Mouse (Mus musculus) kidney, embryonic 16.5 days (tissue): Measurements from ENCODE around the gene Tcl1. TPM values are rescaled to one million over a fixed set of nuclear protein-coding genes. Genes with fewer than 3 reads are reported as not detected.

Experiments used
- ATAC-seq: fragments of 200-750 bp; cut with Nextera tagmentation; 2 replicates; pipeline ENCODE4 v1.8.0; 2017; ENCODE audit warnings: moderate TSS enrichment; ENCODE audit not compliant: low FRiP score, low TSS enrichment
- H3K27ac ChIP-seq: fragments of 300-500 bp; sonication (generic); 2 replicates; pipeline ENCODE4 v1.5.1; 2014; ENCODE audit warnings: low read length
- H3K27me3 ChIP-seq: fragments of 300-500 bp; sonication (generic); 2 replicates; pipeline ENCODE4 v1.6.1; 2014; ENCODE audit warnings: low read length, control low read depth, mixed read lengths; ENCODE audit not compliant: insufficient read depth
- H3K36me3 ChIP-seq: fragments of 300-500 bp; sonication (generic); 2 replicates; pipeline ENCODE4 v1.6.1; 2014; ENCODE audit warnings: low read length, control low read depth, mixed read lengths; ENCODE audit not compliant: insufficient read depth
- H3K4me1 ChIP-seq: fragments of 300-500 bp; sonication (generic); 2 replicates; pipeline ENCODE4 v1.6.1; 2014; ENCODE audit warnings: low read length, control low read depth, mixed read lengths; ENCODE audit not compliant: insufficient read depth
- H3K4me2 ChIP-seq: fragments of 300-500 bp; sonication (generic); replicated peaks from 2 replicates; pipeline ENCODE4 v1.6.1; 2014; ENCODE audit warnings: low read depth, low read length
- H3K4me3 ChIP-seq: fragments of 300-500 bp; sonication (generic); 2 replicates; pipeline ENCODE4 v1.5.1; 2014; ENCODE audit warnings: mild to moderate bottlenecking, low read length
- H3K9ac ChIP-seq: fragments of 300-500 bp; sonication (generic); replicated peaks from 2 replicates; pipeline ENCODE4 v1.6.1; 2014; ENCODE audit warnings: low read length
- H3K9me3 ChIP-seq: fragments of 300-500 bp; sonication (generic); 2 replicates; pipeline ENCODE4 v1.6.1; 2016; ENCODE audit warnings: low read length, control low read depth
- WGBS: fragments of 180-500 bp; shearing (Covaris S2); extraction: QIAGEN DNeasy Blood & Tissue Kit; methylation state at CpG from one replicate; pipeline ENCODE4 v1.1.7; 2014; 5-methylcytosine and 5-hydroxymethylcytosine counted together
- polyA plus RNA-seq: library from polyadenylated mRNA; unstranded; fragments of >200 nt; fragmentation: Nextera tagmentation; extraction: Ambion mirVana; gene quantifications from 2 replicates; pipeline ENCODE4 v1.2.1, GENCODE M21; 2015

Tcl1 gene
- not detected in 2 replicates for polyA plus RNA-seq

GRCm38 (mm10) chr12:105222601-105223319, at the start of gene Tcl1:
TSS of gene Tcl1 (minus strand) at chr12:105222793.
- Histone ChIP-seq H3K4me3 (no peak within 1 kb of the TSS), H3K4me2 (no peak within 1 kb of the TSS), H3K9me3 (no peaks in the 10 kb centered on the region), H3K36me3 (no peaks in the 10 kb centered on the region), H3K27ac (no peak within 1 kb of the TSS), H3K4me1 (no peaks in the 10 kb centered on the region), H3K9ac (no peak within 1 kb of the TSS), H3K27me3 (no peaks in the 10 kb centered on the region)
- 88% methylated on average over 22 of the region's 22 CpGs for WGBS
- ATAC-seq: no peak

- H3K9me3 ChIP-seq: no peaks in the 10 kb centered on the region
- no peak overlapping the region for H3K27ac ChIP-seq
- H3K4me1 ChIP-seq: no peaks in the 10 kb centered on the region
- no peaks in the 10 kb centered on the region for H3K36me3 ChIP-seq
- WGBS: 26% methylated on average over 17 of the region's 17 CpGs
- 0 out of 2 replicates have a peak, but pooled peaks have one; percentile 46 for ATAC-seq
- H3K9ac ChIP-seq: no peak overlapping the region
- no peaks in the 10 kb centered on the region for H3K27me3 ChIP-seq
- H3K4me2 ChIP-seq: no peak overlapping the region
- H3K4me3 ChIP-seq: no peak overlapping the region
These were observed 48.7 kb upstream of the Tcl1 start for GRCm38 (mm10) chr12:105271016-105271965.

- H3K27ac ChIP-seq: no peak overlapping the region
- H3K9me3 ChIP-seq: no peaks in the 10 kb centered on the region
- no peak overlapping the region for H3K4me3 ChIP-seq
- no peaks in the 10 kb centered on the region for H3K36me3 ChIP-seq
- no peak for ATAC-seq
- H3K27me3 ChIP-seq: no peaks in the 10 kb centered on the region
- no peak overlapping the region for H3K9ac ChIP-seq
- no peaks in the 10 kb centered on the region for H3K4me1 ChIP-seq
- WGBS: 76% methylated on average over 5 of the region's 5 CpGs
- no peak overlapping the region for H3K4me2 ChIP-seq
These were observed 44.5 kb upstream of the Tcl1 start for GRCm38 (mm10) chr12:105267076-105267475.

- Histone ChIP-seq H3K4me3 (no peak overlapping the region), H3K27me3 (no peaks in the 10 kb centered on the region), H3K27ac (no peak overlapping the region), H3K4me1 (no peaks in the 10 kb centered on the region), H3K9ac (no peak overlapping the region), H3K36me3 (no peaks in the 10 kb centered on the region), H3K4me2 (no peak overlapping the region), H3K9me3 (no peaks in the 10 kb centered on the region)
- ATAC-seq: no peak
- WGBS: 9% methylated on average over 3 of the region's 3 CpGs
These were observed 43.5 kb upstream of the Tcl1 start for GRCm38 (mm10) chr12:105266096-105266495.

GRCm38 (mm10) chr12:105259221-105259620, 36.6 kb upstream of the Tcl1 start:
- H3K27ac ChIP-seq: no peak overlapping the region
- WGBS: 29% methylated on average over 4 of the region's 4 CpGs
- H3K4me2 ChIP-seq: no peak overlapping the region
- no peaks in the 10 kb centered on the region for H3K27me3 ChIP-seq
- H3K4me1 ChIP-seq: no peaks in the 10 kb centered on the region
- ATAC-seq: no peak
- H3K36me3 ChIP-seq: no peaks in the 10 kb centered on the region
- H3K9me3 ChIP-seq: no peaks in the 10 kb centered on the region
- no peak overlapping the region for H3K9ac ChIP-seq
- H3K4me3 ChIP-seq: no peak overlapping the region

GRCm38 (mm10) chr12:105258787-105259186, 36.2 kb upstream of the Tcl1 start:
- Histone ChIP-seq H3K4me2 (no peak overlapping the region), H3K36me3 (no peaks in the 10 kb centered on the region), H3K27me3 (no peaks in the 10 kb centered on the region), H3K9ac (no peak overlapping the region), H3K4me3 (no peak overlapping the region), H3K27ac (no peak overlapping the region), H3K9me3 (no peaks in the 10 kb centered on the region), H3K4me1 (no peaks in the 10 kb centered on the region)
- 10% methylated on average over 9 of the region's 9 CpGs for WGBS
- no peak for ATAC-seq

- Histone ChIP-seq H3K27ac (no peak overlapping the region), H3K9me3 (no peaks in the 10 kb centered on the region), H3K4me3 (no peak overlapping the region), H3K9ac (no peak overlapping the region), H3K4me1 (peaks cover 5% of the 10 kb centered on the region), H3K4me2 (no peak overlapping the region), H3K36me3 (no peaks in the 10 kb centered on the region), H3K27me3 (no peaks in the 10 kb centered on the region)
- WGBS: 90% methylated on average over 3 of the region's 3 CpGs
- no peak; the same call in 1 of the 2 replicates for ATAC-seq
These were observed 31.2 kb upstream of the Tcl1 start for GRCm38 (mm10) chr12:105253796-105254195.

GRCm38 (mm10) chr12:105248763-105249233, 26.2 kb upstream of the Tcl1 start:
- WGBS: 2% methylated on average over 9 of the region's 9 CpGs
- peak overlapping the region; percentile 46 for H3K4me2 ChIP-seq
- H3K27me3 ChIP-seq: no peaks in the 10 kb centered on the region
- H3K36me3 ChIP-seq: no peaks in the 10 kb centered on the region
- peak; percentile 71; the same call in 1 of the 2 replicates for ATAC-seq
- no peaks in the 10 kb centered on the region for H3K9me3 ChIP-seq
- H3K9ac ChIP-seq: no peak overlapping the region
- no peak overlapping the region for H3K27ac ChIP-seq
- H3K4me3 ChIP-seq: peak overlapping the region; percentile 9
- peaks cover 8% of the 10 kb centered on the region for H3K4me1 ChIP-seq

GRCm38 (mm10) chr12:105239060-105239459, 16.5 kb upstream of the Tcl1 start:
- 83% methylated on average over 9 of the region's 9 CpGs for WGBS
- ATAC-seq: no peak

More at GRCm38 (mm10) chr12:105239060-105239459, 16.5 kb upstream of the Tcl1 start:
- Histone ChIP-seq H3K27ac (no peak overlapping the region), H3K9ac (no peak overlapping the region), H3K9me3 (no peaks in the 10 kb centered on the region), H3K4me3 (no peak overlapping the region), H3K4me1 (no peaks in the 10 kb centered on the region), H3K36me3 (no peaks in the 10 kb centered on the region), H3K27me3 (no peaks in the 10 kb centered on the region), H3K4me2 (no peak overlapping the region)
